Mouse (Mus musculus) fibroblast of lung, adult 2 months (primary cell): Measurements from ENCODE around the gene Rps27l.
A peak's percentile ranks its signal among the peaks of the same experiment; 100 is the strongest.

Experiments used
- DNase-seq: peaks from one replicate; pipeline ENCODE4 v3.0.0-alpha.2; 2011; ENCODE audit warnings: low read depth

Gene Rps27l

DNA sequence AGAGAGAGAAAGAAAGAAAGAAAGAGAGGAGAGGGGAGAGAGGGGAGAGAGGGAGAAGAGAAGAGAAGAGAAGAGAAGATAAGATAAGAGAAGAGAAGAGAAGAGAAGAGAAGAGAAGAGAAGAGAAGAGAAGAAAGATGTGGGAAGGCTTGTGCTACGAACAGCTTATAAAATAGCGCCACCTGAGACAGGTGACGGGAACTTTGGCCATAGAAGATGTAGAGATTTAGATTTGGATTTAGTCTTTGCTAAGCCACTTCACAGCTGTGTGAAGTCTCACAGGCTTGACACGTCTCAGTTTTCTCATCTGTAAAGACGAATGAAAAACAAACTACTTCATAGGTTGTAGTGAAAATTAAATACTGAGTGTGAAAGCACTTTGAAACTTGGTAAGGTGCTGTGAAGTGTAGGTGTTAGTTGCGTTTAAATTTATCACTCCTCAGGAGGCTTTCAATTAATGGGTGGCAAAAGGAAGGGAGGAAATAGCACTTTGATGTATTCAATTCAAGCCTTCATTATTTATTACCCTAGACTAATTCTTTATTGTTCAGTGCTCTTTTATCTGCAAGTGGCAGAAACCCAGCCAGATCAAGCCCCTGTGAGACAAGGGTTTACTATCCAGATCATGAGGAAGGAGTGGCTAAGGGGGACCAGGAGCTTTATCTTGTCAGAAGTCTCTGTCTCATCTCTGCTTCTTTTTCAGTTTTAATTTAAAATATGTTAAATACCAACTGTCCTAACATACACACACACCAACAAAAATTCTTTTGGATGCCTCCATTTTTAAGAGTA is 25.2 kb upstream of the Rps27l start:
- DNase-seq, result no peak

DNA sequence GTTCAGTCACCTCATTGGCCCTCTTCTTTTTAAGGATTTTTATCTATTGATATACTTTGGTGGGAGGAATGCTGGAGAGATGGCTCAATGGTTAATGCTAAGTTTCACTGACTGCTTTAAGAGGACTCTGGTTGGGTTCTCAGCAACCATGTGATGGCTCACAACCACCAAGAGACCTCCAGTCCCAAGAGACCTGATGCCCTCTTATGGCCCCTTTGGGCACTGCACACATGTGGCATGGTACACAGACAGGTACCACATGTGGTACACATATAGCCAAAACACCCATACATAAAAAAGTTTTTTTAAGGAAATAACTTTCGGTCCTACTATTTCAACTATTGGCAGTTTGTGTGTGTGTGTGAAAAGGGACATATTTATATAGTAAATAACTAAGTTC is 23.8 kb upstream of the Rps27l start:
- no peak for DNase-seq

DNA sequence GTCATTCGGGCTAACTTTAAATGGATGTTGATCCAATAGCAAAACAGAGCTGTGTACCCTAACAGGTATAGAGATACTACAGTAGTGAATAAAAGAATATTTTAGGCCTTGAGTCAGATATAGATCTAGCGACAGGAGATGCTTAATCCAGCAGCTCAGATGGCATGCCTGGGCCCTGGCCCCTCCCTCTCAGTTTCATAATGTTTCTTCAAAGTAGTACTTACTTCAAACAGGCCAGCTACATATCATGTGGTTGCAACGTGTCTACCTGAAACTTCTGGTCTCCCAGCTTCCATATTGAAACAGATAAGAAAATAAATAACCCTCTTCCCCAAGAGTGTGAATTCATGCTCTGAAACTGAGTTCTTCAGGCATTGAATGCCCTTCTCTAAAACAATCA is 20.0 kb upstream of the Rps27l start:
- DNase-seq, result no peak

DNA sequence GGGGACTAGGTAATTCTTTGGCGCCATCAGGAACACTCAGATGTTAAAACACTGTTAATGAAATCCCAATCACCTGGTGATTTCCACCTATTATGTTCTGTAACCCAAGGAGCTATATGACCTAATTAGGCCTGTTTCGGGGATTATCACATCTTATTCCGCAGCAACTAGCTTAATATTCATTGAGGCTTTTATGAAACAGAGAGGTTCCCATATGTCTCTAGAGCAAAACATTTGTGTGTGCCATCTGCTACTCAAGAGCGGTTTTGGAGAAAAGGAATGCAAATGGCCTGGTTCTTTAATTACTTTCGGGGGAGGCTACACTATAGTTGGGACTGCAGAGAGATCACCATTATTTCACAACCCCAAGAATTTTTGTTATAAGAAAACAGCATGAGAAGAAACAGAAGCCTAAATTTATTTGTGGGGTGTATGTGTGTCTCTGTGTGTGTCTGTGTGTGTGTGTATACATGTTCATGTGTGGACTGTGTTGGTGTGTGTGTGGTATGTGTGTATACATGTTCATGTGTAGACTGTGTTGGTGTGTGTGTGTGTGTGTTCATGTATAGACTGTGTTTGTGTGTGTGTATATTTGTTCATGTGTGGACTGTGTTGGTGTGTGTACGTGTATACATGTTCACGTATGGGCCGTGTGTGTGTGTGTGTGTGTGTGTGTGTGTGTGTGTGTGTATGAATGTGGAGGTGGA is 18.0 kb upstream of the Rps27l start:
- DNase-seq, result no peak

DNA sequence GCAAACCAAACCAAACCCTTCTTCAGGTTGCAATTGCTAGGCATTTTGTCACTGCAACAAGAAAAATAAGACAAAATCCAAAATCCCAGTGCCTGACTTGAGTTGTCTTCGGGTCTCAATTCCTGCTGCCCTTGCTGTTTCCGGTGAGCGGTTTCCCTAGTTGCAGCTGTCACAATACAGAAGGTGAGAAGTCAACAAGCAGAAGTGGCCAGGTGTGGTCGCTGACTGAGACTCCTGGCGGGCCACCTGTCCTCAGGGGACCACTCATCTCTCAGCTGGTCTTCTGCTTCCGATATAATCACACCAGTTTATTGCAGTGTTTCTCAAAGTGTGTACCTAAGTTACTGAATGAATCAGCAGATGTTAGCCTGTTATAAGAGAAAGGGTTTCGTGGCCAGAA is 15.5 kb upstream of the Rps27l start:
- DNase-seq, result no peak

DNA sequence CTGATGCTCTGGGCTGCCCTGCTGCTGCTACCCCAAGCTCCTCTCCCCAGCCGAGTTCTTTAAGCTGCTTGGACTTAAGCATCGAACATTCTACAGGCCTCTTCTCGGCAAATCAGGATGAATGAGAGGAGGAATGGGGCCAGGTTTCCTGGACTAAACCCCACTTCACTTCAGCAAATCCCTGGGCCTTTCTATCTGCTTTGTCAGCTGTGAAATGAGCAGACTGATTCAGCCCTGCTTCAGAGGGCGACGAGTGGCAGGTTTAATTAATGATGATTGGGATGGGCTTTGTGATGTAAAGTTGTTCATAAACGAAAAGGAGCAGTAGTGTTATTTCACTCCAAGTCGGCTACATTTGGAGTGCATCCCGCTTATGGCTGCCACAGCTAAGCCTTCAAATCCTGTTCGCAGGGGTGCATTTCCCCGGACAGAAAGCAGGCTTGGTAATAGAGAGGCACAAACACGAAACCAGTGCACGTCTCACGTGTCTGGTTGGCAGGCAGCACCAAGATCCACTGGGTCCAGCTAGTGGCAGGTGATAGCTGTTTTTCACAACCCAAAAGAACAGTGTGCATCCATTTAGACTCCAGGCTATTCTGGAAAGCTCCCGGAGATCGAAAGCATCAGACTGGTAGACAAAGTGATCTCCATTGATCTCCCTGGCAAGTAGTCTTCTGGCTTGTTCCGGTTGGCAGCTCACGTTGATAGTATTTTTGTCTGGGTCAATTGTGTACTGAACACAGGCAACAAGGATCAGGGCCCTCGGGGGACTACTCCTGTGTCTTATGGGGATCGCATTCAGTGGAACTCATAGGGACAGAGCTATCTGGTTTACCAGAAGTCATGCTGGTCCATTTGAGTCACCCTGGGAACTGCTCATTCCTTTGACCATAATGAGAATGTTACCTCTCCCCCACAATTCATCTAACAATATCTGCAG is 11.7 kb upstream of the Rps27l start:
- DNase-seq, result no peak

DNA sequence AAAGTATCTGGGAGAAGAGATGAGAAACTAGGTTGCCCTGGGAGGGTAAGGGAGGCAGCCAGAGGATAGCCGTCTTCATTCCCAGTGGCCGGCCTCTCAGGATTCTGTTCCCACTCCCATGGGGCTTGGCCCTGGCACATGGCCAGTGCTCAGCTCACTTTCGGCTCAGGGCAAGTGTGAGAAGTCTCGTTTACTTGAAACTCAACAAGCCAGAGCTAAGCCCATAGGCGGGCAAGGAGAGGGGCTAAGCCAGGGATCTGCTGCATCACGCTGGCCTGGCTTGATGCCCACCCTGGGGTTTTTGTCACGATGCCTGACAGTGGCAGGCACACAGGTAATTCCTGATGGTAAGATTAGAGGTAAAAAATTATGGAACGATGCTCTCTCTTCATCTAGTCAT is 8.4 kb upstream of the Rps27l start:
- no peak for DNase-seq

DNA sequence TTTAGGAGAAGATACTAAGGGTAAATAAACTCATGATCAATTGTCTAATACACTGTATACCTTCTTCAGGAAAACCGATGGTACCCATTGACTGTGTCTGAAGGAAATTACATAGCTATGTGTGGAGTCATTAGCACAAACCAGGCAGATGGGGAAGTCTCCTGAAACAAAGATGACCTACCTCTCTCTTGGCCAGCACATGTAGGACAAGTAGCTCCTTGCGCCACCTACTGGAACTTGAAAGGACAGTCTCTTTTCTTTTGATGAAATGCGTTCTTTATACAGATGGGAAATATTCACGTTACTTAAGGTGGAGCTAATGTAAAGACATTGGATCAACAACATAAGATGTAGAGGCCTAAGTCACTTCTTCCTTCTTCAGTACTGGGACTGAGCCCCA is 7.0 kb upstream of the Rps27l start:
- peak; percentile 23 for DNase-seq

DNA sequence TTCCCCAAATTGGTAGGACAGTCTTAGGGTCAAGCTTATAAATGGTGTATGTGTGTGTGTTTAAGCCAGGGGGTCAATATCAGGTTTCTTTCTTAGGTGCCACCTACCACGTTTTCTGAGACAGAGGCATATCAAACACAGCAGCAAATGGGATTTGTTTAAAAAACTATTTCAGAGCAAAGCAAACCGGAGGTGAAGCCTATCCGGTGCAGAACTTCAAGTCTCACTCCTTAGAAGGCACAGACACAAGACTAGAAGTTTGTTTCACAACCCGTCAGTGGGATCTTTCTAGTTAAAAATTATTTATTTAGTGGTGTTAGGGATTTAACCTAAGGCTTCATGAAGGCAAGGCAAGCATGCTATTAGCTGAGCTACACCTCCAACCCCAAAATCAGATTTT is 725 bp upstream of the Rps27l start:
- peak; percentile 7 for DNase-seq

DNA sequence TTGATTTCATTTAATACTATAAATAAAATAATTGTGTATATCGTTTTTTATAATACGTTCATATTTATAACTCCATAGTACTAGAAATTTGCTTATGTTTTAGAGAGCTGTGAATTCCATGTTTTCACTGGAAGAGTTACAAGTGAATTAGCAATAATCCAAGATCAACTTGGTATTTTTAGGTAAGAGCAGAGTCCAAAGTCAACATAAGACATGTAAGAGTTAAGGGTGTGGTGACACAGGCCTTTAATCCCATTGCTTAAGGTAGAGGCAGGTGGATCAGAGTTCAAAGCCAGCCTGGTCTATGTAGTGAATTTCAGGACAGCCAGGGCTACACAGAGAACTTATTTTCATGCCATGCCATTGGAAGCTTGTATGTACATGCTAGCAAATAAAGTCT is 2.6 kb downstream of the Rps27l start:
- no peak for DNase-seq

DNA sequence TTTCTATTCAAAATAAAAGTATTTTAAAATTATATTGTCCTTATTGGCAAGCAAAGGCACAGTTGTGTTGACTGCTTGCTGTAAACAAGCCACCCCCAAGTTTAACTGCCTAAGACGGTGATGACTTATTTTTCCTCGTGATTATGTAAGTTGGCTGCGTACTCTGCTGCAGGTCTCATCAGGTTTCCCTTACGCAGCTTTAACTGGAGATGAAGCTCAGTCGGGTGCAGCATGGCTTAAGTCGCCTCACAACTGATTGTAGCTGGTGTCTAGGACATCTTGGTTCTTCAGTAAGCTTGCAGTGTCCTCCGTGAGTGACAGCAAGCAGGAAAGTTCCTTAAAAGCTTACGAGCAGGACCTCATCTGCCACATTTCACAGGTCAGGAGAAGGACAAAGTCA is 6.4 kb downstream of the Rps27l start:
- DNase-seq, result no peak

DNA sequence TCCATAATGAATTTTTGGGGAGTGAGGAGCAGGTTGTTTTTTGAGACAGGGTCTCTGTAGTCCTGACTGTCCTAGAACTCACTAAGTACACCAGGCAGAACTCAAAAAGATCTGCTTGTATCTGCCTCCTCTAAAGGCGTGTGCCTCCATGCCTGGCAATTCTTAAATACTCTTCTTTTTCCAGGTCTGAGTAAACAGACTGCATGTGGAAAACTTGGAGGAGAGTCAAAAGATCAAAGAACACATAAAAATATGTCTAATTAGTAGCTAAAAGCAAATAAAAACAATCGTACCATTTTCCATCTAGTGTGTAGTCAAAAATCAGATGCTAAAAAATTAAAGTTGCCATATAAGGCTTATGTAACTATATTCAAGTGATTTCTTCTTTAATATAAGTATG is 7.0 kb downstream of the Rps27l start:
- DNase-seq, result no peak

DNA sequence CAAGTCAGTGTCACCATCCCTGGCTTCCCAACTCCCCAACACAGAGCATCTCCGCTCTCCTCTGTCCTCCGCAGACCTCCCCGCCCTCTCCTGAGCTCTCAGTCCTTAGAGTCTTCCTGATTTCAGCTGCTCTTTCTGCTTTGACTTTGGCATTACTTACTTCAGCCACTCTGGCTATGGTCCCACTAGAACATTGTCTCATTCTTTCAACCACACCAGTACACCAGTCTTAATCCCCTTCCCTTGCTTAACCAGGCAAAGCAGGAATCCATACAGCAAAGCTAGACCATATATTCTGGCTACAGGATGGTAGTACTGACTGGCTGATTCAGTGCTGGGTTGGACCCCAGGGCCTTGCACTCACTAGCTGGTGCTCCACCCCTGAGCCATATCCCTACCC is 11.6 kb downstream of the Rps27l start:
- no peak for DNase-seq

DNA sequence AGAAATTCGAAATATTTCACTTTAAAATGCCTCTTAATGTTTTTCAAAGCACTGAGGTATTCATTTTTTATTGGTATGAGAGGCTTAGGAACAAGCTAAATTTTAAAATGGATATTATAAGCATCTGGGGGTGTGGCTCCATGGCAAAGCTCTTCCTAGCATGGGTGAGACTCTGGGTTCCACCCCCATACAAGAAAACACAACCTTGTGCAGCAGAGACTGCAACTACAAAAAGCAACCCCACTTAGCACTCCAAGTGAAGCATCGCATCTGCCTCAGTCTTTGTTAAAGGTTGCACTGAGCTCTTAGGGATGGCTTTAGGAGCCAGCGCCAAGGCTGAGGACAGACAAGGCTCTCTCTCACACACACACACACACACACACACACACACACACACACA is 15.6 kb downstream of the Rps27l start:
- DNase-seq, result no peak

DNA sequence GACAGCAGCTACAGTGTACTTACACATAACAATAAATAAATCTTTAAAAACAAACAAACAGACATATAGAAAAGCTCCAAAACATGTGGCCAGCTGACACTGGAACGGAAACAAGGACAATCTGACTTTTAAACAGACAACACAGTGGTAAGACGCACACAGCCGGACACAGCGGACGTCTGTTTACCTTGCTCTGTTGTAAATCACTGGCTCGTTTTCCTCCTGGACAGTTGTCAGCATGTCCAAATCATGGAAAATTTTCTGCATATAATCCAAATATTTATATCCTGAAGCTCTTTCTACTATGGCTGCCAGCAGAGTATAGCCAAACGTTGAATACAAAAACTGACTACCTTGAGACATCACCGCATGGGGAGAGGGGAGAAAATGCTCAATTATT is 21.6 kb downstream of the Rps27l start:
- no peak for DNase-seq

DNA sequence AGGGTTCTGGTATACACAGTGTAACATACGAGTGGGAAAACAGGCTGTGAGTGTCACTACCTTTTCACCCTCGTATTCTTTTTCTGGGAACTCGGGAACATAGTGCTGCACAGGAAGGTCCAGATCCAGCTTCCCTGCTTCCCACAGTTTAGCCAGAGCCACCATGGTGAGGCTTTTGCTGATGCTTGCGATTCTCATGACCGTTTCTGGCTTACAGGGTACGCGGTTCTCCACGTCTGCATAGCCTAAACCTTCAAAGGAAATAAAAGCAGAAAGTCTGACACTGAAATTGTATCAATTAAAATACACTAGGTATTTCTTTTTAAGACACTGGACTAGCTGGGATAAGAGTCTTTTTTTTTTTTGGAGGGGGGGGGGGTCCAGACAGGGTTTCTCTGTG is 25.2 kb downstream of the Rps27l start:
- DNase-seq, result no peak

DNA sequence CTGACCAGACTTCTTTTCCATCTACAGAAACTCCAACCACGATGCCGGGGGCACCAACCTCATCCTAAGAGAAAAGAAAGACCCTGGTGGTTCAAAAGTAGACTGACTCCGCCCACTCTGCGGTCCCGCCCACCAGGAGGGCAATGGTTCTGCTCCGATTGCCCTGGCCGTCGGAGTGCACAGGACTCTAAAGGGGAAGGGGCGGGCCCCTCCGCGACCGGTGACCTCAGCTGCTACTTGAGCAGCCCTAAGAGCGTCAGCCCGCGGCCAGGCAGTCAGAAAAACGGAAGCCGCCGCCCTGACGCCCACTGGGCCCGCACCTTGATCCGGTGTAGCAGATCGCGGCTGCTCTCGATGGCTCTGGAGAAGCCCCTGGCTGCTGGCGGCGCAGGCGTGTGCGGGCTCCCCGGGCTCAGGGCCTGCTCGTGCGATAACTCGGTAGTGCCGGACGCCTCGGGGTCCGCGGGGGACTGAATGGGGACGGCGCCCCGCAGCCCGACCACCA is 28.9 kb downstream of the Rps27l start:
- DNase-seq, result no peak

DNA sequence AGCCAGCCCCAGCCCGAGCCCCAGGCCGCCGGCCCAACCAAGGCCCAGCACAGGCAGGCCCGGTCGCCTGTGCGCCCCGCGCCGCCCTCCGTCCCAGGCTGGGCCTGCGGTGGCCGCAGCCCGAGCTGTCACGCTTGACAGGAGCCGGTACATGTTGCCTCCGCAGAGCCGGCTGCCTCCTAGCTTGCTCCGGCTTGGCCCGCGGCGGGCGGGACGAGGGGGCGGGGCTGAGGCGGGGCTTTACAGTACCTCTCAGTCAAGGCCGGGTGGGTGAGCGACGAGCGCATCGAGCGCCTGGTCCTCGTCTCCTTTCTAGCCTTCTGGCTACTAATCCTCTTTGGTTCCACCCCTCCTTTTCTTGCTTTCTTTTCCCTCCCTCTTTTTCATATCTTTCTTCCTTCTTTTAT is 29.4 kb downstream of the Rps27l start, which contains the start of gene Lactb:
Lactb (minus strand) TSS at position 246 of the 407 bp plus-strand sequence.
- peak; percentile 71 for DNase-seq

DNA sequence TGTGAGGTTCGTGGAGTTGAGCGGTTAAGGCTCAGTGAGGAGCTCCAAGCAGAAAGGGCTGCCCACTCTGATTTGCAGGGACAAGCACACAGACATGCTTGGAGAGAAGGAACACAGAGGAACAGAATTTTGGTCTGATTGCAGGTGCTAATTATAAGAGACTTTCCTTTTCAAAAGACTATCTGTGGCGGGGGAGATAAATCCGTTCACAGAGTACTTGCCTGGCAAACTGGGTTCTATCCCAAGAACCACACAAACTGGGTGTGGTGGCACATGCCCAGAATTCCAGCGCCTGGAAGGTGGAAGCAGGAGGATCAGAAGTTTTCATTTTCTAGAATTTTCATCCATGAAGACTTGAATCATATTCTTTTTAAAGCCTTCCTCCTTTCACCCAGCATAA is 31.2 kb downstream of the Rps27l start:
- no peak for DNase-seq

DNA sequence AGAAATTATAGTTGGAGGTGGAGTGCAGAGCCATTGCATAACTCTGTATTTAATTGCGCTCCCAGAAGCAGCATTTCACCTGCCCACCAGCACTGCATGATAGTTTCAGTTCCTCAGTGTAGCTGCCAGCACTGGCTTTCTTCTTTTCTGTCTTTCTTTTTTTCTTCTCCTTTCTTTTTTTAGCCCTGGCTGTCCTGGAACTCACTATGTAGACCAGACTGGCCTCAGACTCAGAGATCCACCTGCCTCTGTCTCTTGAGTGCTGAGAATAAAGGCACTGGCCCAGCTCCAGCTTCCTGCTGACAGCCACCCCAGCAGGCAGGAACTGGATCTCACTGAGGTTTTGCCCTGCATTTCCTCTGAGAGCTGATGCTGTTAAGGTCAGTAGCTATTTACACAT is 32.1 kb downstream of the Rps27l start:
- no peak for DNase-seq

DNA sequence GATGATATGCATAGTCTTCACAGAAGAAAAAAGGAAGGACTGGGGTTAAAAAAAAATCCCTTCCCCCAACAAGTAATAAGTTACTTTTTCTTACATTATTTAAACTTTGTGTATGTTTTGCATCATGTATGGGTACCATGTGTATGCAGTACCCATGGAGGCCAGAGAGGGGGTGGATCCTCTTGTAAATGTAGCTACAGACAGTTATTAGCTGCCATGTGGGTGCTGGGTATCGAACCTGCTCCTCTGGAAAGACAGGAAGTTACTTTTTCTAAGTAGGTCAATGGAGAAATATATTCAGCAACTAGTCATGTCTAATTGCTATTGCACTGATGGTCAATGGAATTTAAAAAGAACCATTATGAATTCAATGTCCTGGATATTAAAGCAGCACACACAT is 32.6 kb downstream of the Rps27l start:
- DNase-seq, result no peak

DNA sequence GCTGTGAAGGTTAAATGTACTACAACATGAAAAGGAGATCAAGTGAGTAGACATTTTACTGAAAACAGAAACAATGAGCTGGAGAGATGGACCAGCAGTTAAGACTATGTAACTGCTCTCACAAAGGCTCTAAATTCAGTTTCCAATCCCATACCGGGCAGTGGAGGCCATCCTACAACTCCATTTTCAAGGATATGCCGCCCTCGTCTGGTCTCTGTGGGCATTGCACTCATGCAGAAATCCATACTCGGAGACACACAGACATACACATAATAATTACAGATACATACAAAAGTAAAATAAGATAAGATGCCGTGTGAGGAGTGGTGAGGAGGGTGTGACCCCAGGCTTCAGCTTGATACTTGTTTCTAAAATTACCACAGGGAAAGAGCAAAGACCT is 34.6 kb downstream of the Rps27l start:
- DNase-seq, result no peak
